Mouse (Mus musculus): ENCODE data around the gene Stc2. TPM values are rescaled to one million over a fixed set of nuclear protein-coding genes. Genes with fewer than 3 reads are reported as not detected.

The Stc2 gene
- polyA plus RNA-seq, 1 experiment from 2014 or later, result 0.66 TPM

GRCm38 (mm10) chr11:31362856-31363255 is 7.0 kb downstream of the Stc2 start:
- no peak overlapping the region for H3K4me2 ChIP-seq (replicated peaks; ENCODE audit: low read depth, low read length)
- no peak overlapping the region for H3K9ac ChIP-seq (replicated peaks; ENCODE audit: low read depth)
- no peaks in the 10 kb centered on the region for H3K4me1 ChIP-seq (ENCODE audit: insufficient read depth, low read depth, low read length)
- no peak overlapping the region for H3K4me3 ChIP-seq (ENCODE audit: low read depth, low read length)
- no peaks in the 10 kb centered on the region for H3K36me3 ChIP-seq (ENCODE audit: insufficient read depth, low read length)
- 84% methylated on average over 1 of the region's 1 CpGs for WGBS
- ATAC-seq (peak; percentile 71), DNase-seq (ENCODE audit: low spot score) (peak; percentile 35)
- TF ChIP-seq CTCF (IDR thresholded peaks at IDR 0.05) (no peak), EP300 (IDR thresholded peaks at IDR 0.05) (no peak)
- H3K27ac ChIP-seq (ENCODE audit: low read length), result no peak overlapping the region
- no peaks in the 10 kb centered on the region for H3K9me3 ChIP-seq (ENCODE audit: low read length)
- H3K27me3 ChIP-seq (replicated peaks; ENCODE audit: insufficient read depth, low read length), result no peaks in the 10 kb centered on the region

- 57% methylated on average over 3 of the region's 3 CpGs for WGBS
- Histone ChIP-seq H3K9me3 (ENCODE audit: low read length) (no peaks in the 10 kb centered on the region), H3K4me2 (replicated peaks; ENCODE audit: low read depth, low read length) (no peak overlapping the region), H3K27me3 (replicated peaks; ENCODE audit: insufficient read depth, low read length) (no peaks in the 10 kb centered on the region), H3K27ac (ENCODE audit: low read length) (no peak overlapping the region), H3K4me3 (ENCODE audit: low read depth, low read length) (no peak overlapping the region), H3K36me3 (ENCODE audit: insufficient read depth, low read length) (no peaks in the 10 kb centered on the region), H3K9ac (replicated peaks; ENCODE audit: low read depth) (no peak overlapping the region), H3K4me1 (ENCODE audit: insufficient read depth, low read depth, low read length) (no peaks in the 10 kb centered on the region)
- TF ChIP-seq CTCF (IDR thresholded peaks at IDR 0.05), result no peak
- no peak for TF ChIP-seq EP300 (IDR thresholded peaks at IDR 0.05)
- DNase-seq (ENCODE audit: low spot score), result peak; percentile 48
- peak; percentile 62 for ATAC-seq
Measured at GRCm38 (mm10) chr11:31362330-31362729, 7.5 kb downstream of the Stc2 start.

GRCm38 (mm10) chr11:31361047-31361446 is 8.8 kb downstream of the Stc2 start:
- no peaks in the 10 kb centered on the region for H3K9me3 ChIP-seq (ENCODE audit: low read length)
- H3K27ac ChIP-seq (ENCODE audit: low read length), result no peak overlapping the region
- H3K4me1 ChIP-seq (ENCODE audit: insufficient read depth, low read depth, low read length), result no peaks in the 10 kb centered on the region
- DNase-seq (ENCODE audit: low spot score) (no peak), ATAC-seq (no peak)
- H3K27me3 ChIP-seq (replicated peaks; ENCODE audit: insufficient read depth, low read length), result no peaks in the 10 kb centered on the region
- no peak overlapping the region for H3K4me2 ChIP-seq (replicated peaks; ENCODE audit: low read depth, low read length)
- 95% methylated on average over 4 of the region's 4 CpGs for WGBS
- TF ChIP-seq EP300 (IDR thresholded peaks at IDR 0.05), result no peak
- TF ChIP-seq CTCF (IDR thresholded peaks at IDR 0.05), result no peak
- H3K9ac ChIP-seq (replicated peaks; ENCODE audit: low read depth), result no peak overlapping the region
- no peaks in the 10 kb centered on the region for H3K36me3 ChIP-seq (ENCODE audit: insufficient read depth, low read length)
- no peak overlapping the region for H3K4me3 ChIP-seq (ENCODE audit: low read depth, low read length)

GRCm38 (mm10) chr11:31359283-31359902 is 10.5 kb downstream of the Stc2 start:
- ATAC-seq (no peak), DNase-seq (ENCODE audit: low spot score) (no peak)
- H3K36me3 ChIP-seq (ENCODE audit: insufficient read depth, low read length), result no peaks in the 10 kb centered on the region
- H3K4me3 ChIP-seq (ENCODE audit: low read depth, low read length), result no peak overlapping the region
- 54% methylated on average over 6 of the region's 6 CpGs for WGBS
- H3K4me2 ChIP-seq (replicated peaks; ENCODE audit: low read depth, low read length), result no peak overlapping the region
- H3K27me3 ChIP-seq (replicated peaks; ENCODE audit: insufficient read depth, low read length), result no peaks in the 10 kb centered on the region
- no peak overlapping the region for H3K9ac ChIP-seq (replicated peaks; ENCODE audit: low read depth)
- TF ChIP-seq EP300 (IDR thresholded peaks at IDR 0.05), result no peak
- no peak for TF ChIP-seq CTCF (IDR thresholded peaks at IDR 0.05)
- no peaks in the 10 kb centered on the region for H3K9me3 ChIP-seq (ENCODE audit: low read length)
- no peaks in the 10 kb centered on the region for H3K4me1 ChIP-seq (ENCODE audit: insufficient read depth, low read depth, low read length)
- no peak overlapping the region for H3K27ac ChIP-seq (ENCODE audit: low read length)

GRCm38 (mm10) chr11:31358453-31358852 is 11.4 kb downstream of the Stc2 start:
- Histone ChIP-seq H3K9ac (replicated peaks; ENCODE audit: low read depth) (no peak overlapping the region), H3K27me3 (replicated peaks; ENCODE audit: insufficient read depth, low read length) (no peaks in the 10 kb centered on the region), H3K27ac (ENCODE audit: low read length) (no peak overlapping the region), H3K36me3 (ENCODE audit: insufficient read depth, low read length) (no peaks in the 10 kb centered on the region), H3K4me1 (ENCODE audit: insufficient read depth, low read depth, low read length) (no peaks in the 10 kb centered on the region), H3K4me3 (ENCODE audit: low read depth, low read length) (no peak overlapping the region), H3K9me3 (ENCODE audit: low read length) (no peaks in the 10 kb centered on the region), H3K4me2 (replicated peaks; ENCODE audit: low read depth, low read length) (no peak overlapping the region)
- ATAC-seq (no peak), DNase-seq (ENCODE audit: low spot score) (no peak)
- TF ChIP-seq EP300 (IDR thresholded peaks at IDR 0.05) (no peak), CTCF (IDR thresholded peaks at IDR 0.05) (no peak)
- 85% methylated on average over 5 of the region's 5 CpGs for WGBS

- Histone ChIP-seq H3K4me3 (ENCODE audit: low read depth, low read length) (no peak overlapping the region), H3K27me3 (replicated peaks; ENCODE audit: insufficient read depth, low read length) (no peaks in the 10 kb centered on the region), H3K36me3 (ENCODE audit: insufficient read depth, low read length) (no peaks in the 10 kb centered on the region), H3K9ac (replicated peaks; ENCODE audit: low read depth) (no peak overlapping the region), H3K9me3 (ENCODE audit: low read length) (no peaks in the 10 kb centered on the region), H3K4me2 (replicated peaks; ENCODE audit: low read depth, low read length) (no peak overlapping the region), H3K4me1 (ENCODE audit: insufficient read depth, low read depth, low read length) (no peaks in the 10 kb centered on the region), H3K27ac (ENCODE audit: low read length) (no peak overlapping the region)
- ATAC-seq, result no peak
- TF ChIP-seq EP300 (IDR thresholded peaks at IDR 0.05), result no peak
- TF ChIP-seq CTCF (IDR thresholded peaks at IDR 0.05), result no peak
- DNase-seq (ENCODE audit: low spot score), result no peak
Measured at GRCm38 (mm10) chr11:31356866-31357265, 13.0 kb downstream of the Stc2 start.

- 81% methylated on average over 1 of the region's 1 CpGs for WGBS
- no peaks in the 10 kb centered on the region for H3K9me3 ChIP-seq (ENCODE audit: low read length)
- no peak overlapping the region for H3K4me2 ChIP-seq (replicated peaks; ENCODE audit: low read depth, low read length)
- TF ChIP-seq EP300 (IDR thresholded peaks at IDR 0.05) (no peak), CTCF (IDR thresholded peaks at IDR 0.05) (no peak)
- H3K27me3 ChIP-seq (replicated peaks; ENCODE audit: insufficient read depth, low read length), result no peaks in the 10 kb centered on the region
- ATAC-seq (no peak), DNase-seq (ENCODE audit: low spot score) (no peak)
- H3K27ac ChIP-seq (ENCODE audit: low read length), result no peak overlapping the region
- no peaks in the 10 kb centered on the region for H3K4me1 ChIP-seq (ENCODE audit: insufficient read depth, low read depth, low read length)
- H3K36me3 ChIP-seq (ENCODE audit: insufficient read depth, low read length), result no peaks in the 10 kb centered on the region
- no peak overlapping the region for H3K4me3 ChIP-seq (ENCODE audit: low read depth, low read length)
- H3K9ac ChIP-seq (replicated peaks; ENCODE audit: low read depth), result no peak overlapping the region
Measured at GRCm38 (mm10) chr11:31355737-31356136, 14.1 kb downstream of the Stc2 start.

Data from lung, postnatal 0 days (tissue).